ENCODE assay signal across 11 mouse cellular contexts in genomic region chrX:14884612-14885011, GRCm38 (mm10).
A peak's percentile ranks its signal among the peaks of the same experiment; 100 is the strongest.
DNase-seq lines count a peak whose midpoint lies in the region; ATAC-seq and TF ChIP-seq lines count a peak whose summit lies in the region.
"Had no signal": no experiment of that assay in that cellular context is flagged by ENCODE, and none has a peak within 500 bp of the region (broad histone marks: within the 10 kb centered on the region; RNA-seq: fewer than 3 reads in every experiment).

No protein-coding gene starts in this region.

- no peak overlapping the region for H3K4me3 ChIP-seq in forebrain, embryonic 14.5 days (ENCODE audit: low read depth, low read length)
- no peak overlapping the region for H3K4me3 ChIP-seq in forebrain, embryonic 10.5 days
- H3K4me3 ChIP-seq in cerebellum, adult 2 months (replicated peaks; ENCODE audit: insufficient read depth, low read depth, low read length) = no peak overlapping the region
- no peak overlapping the region for H3K4me3 ChIP-seq in kidney, embryonic 14.5 days (ENCODE audit: low read length)
- H3K4me3 ChIP-seq: heart, embryonic 12.5 days; hindbrain, embryonic 15.5 days had no signal

- H3K4me1 ChIP-seq in forebrain, embryonic 14.5 days (ENCODE audit: control insufficient read depth, insufficient read depth, low read length) = no peaks in the 10 kb centered on the region
- no peaks in the 10 kb centered on the region for H3K4me1 ChIP-seq in forebrain, embryonic 10.5 days
- no peaks in the 10 kb centered on the region for H3K4me1 ChIP-seq in cerebellum, adult 2 months (ENCODE audit: control insufficient read depth, insufficient read depth, low read length)
- no peaks in the 10 kb centered on the region for H3K4me1 ChIP-seq in kidney, embryonic 14.5 days (ENCODE audit: control insufficient read depth, insufficient read depth, low read length)
- H3K4me1 ChIP-seq: heart, embryonic 12.5 days; hindbrain, embryonic 15.5 days had no signal

- no peak overlapping the region for H3K9ac ChIP-seq in forebrain, embryonic 14.5 days (ENCODE audit: low read length)
- no peak overlapping the region for H3K9ac ChIP-seq in kidney, embryonic 14.5 days (ENCODE audit: low read depth, low read length)
- H3K9ac ChIP-seq: heart, embryonic 12.5 days; hindbrain, embryonic 15.5 days had no signal

- no peak for TF ChIP-seq POLR2A in cerebellum, adult 2 months (IDR thresholded peaks at IDR 0.05; ENCODE audit: borderline replicate concordance, insufficient read depth, low read length)

- no peak overlapping the region for H3K27ac ChIP-seq in forebrain, embryonic 14.5 days (ENCODE audit: low read depth, low read length)
- no peak overlapping the region for H3K27ac ChIP-seq in forebrain, embryonic 10.5 days
- no peak overlapping the region for H3K27ac ChIP-seq in cerebellum, adult 2 months (ENCODE audit: insufficient read depth, low read length)
- H3K27ac ChIP-seq in kidney, embryonic 14.5 days (ENCODE audit: low read depth, low read length) = no peak overlapping the region
- H3K27ac ChIP-seq: hindbrain, embryonic 15.5 days; kidney, postnatal 0 days had no signal

- TF ChIP-seq CTCF in cerebellum, adult 2 months (IDR thresholded peaks at IDR 0.05; ENCODE audit: borderline replicate concordance, insufficient read depth, low read depth, low read length) = no peak

- DNase-seq in forebrain, embryonic 14.5 days (ENCODE audit: low spot score) = peak; percentile 65
- no peak for DNase-seq in forebrain, embryonic 10.5 days (ENCODE audit: extremely low spot score, low spot score)
- peak; percentile 60 to 85 for DNase-seq in cerebellum, adult 2 months
- peak; percentile 37 for DNase-seq in layer of hippocampus, adult 11-12 months (ENCODE audit: low spot score)
- DNase-seq in left cerebral cortex, postnatal 4 days = peak; percentile 55
- no peak for DNase-seq in embryo, embryonic 9.5 days (ENCODE audit: extremely low spot score)
- DNase-seq in urinary bladder, adult 2 months (ENCODE audit: low spot score) = no peak

- intact Hi-C loops in left cerebral cortex, postnatal 4 days (cut with DNase I) = no loop called here

- H3K36me3 ChIP-seq in forebrain, embryonic 14.5 days (ENCODE audit: control insufficient read depth, insufficient read depth, low read length) = no peaks in the 10 kb centered on the region
- H3K36me3 ChIP-seq in forebrain, embryonic 10.5 days (replicated peaks) = no peaks in the 10 kb centered on the region
- no peaks in the 10 kb centered on the region for H3K36me3 ChIP-seq in kidney, embryonic 14.5 days (ENCODE audit: control insufficient read depth, insufficient read depth, low read length)
- H3K36me3 ChIP-seq: heart, embryonic 12.5 days; hindbrain, embryonic 15.5 days had no signal

- 71% methylated on average over 3 of the region's 3 CpGs for WGBS in forebrain, embryonic 14.5 days
- 85% methylated on average over 3 of the region's 3 CpGs for WGBS in forebrain, embryonic 10.5 days
- WGBS in cerebellum, adult 2 months = 8% methylated on average over 3 of the region's 3 CpGs
- 77% methylated on average over 3 of the region's 3 CpGs for WGBS in kidney, embryonic 14.5 days

- H3K4me2 ChIP-seq in forebrain, embryonic 14.5 days (ENCODE audit: low read length) = no peak overlapping the region
- H3K4me2 ChIP-seq in kidney, embryonic 14.5 days (replicated peaks; ENCODE audit: low read depth, low read length) = no peak overlapping the region
- H3K4me2 ChIP-seq: heart, embryonic 12.5 days; hindbrain, embryonic 15.5 days had no signal

- no peaks in the 10 kb centered on the region for H3K9me3 ChIP-seq in forebrain, embryonic 14.5 days (replicated peaks; ENCODE audit: control insufficient read depth, low read length)
- H3K9me3 ChIP-seq in forebrain, embryonic 10.5 days = no peaks in the 10 kb centered on the region
- no peaks in the 10 kb centered on the region for H3K9me3 ChIP-seq in kidney, embryonic 14.5 days (ENCODE audit: control insufficient read depth, low read length)
- H3K9me3 ChIP-seq: heart, embryonic 12.5 days; hindbrain, embryonic 15.5 days had no signal

- no peaks in the 10 kb centered on the region for H3K27me3 ChIP-seq in forebrain, embryonic 14.5 days (replicated peaks; ENCODE audit: control insufficient read depth, insufficient read depth, low read length)
- H3K27me3 ChIP-seq in forebrain, embryonic 10.5 days (ENCODE audit: poor library complexity, severe bottlenecking) = no peaks in the 10 kb centered on the region
- no peaks in the 10 kb centered on the region for H3K27me3 ChIP-seq in cerebellum, adult 2 months (ENCODE audit: control insufficient read depth, insufficient read depth, low read length)
- no peaks in the 10 kb centered on the region for H3K27me3 ChIP-seq in kidney, embryonic 14.5 days (ENCODE audit: control insufficient read depth, insufficient read depth, low read length)
- H3K27me3 ChIP-seq: heart, embryonic 12.5 days; hindbrain, embryonic 15.5 days had no signal

- peak; percentile 72; the same call in 1 of the 2 replicates for ATAC-seq in forebrain, embryonic 14.5 days
- no peak for ATAC-seq in kidney, embryonic 14.5 days (ENCODE audit: low FRiP score, low TSS enrichment)

Comparison
In these comparisons a context has a peak if more than half of its experiments do, and no peak if none do; other contexts are left out.
1. DNase-seq: peak in forebrain, embryonic 14.5 days (single experiment), cerebellum, adult 2 months (2 of 2), layer of hippocampus, adult 11-12 months (single experiment) and left cerebral cortex, postnatal 4 days (single experiment); none in forebrain, embryonic 10.5 days (single experiment), embryo, embryonic 9.5 days (single experiment) and urinary bladder, adult 2 months (single experiment).